Mouse (Mus musculus) forebrain, postnatal 0 days (tissue): Measurements from ENCODE around the gene Ptgs2. TPM values are rescaled to one million over a fixed set of nuclear protein-coding genes. Genes with fewer than 3 reads are reported as not detected.

Experiments
- ATAC-seq: fragments of 200-750 bp; cut with Nextera tagmentation; 2 replicates; pipeline ENCODE4 v1.8.0; 2017; ENCODE audit warnings: mild to moderate bottlenecking, moderate library complexity
- DNase-seq: peaks from one replicate; pipeline ENCODE4 v3.0.0-alpha.2; 2015
- H3K27ac ChIP-seq: fragments of 300-500 bp; sonication (generic); 2 replicates; pipeline ENCODE4 v1.5.1; 2014; ENCODE audit warnings: low read depth, mild to moderate bottlenecking, antibody characterized with exemption, low read length, moderate library complexity, mixed read lengths
- H3K27me3 ChIP-seq: fragments of 300-500 bp; sonication (generic); 2 replicates; pipeline ENCODE4 v1.6.1; 2014; ENCODE audit warnings: mild to moderate bottlenecking, low read length, mixed read lengths; ENCODE audit not compliant: insufficient read depth
- H3K36me3 ChIP-seq: fragments of 300-500 bp; sonication (generic); 2 replicates; pipeline ENCODE4 v1.6.1; 2014; ENCODE audit warnings: mild to moderate bottlenecking, moderate library complexity; ENCODE audit not compliant: insufficient read depth
- H3K4me1 ChIP-seq: fragments of 300-500 bp; sonication (generic); 2 replicates; pipeline ENCODE4 v1.6.1; 2014; ENCODE audit warnings: antibody characterized with exemption; ENCODE audit not compliant: insufficient read depth
- H3K4me2 ChIP-seq: fragments of 300-500 bp; sonication (generic); 2 replicates; pipeline ENCODE4 v1.6.1; 2014; ENCODE audit warnings: low read depth, mild to moderate bottlenecking, moderate library complexity
- H3K4me3 ChIP-seq: fragments of 300-500 bp; sonication (generic); 2 replicates; pipeline ENCODE4 v1.5.1; 2014; ENCODE audit warnings: low read depth, low read length, mixed read lengths
- H3K9ac ChIP-seq: fragments of 300-500 bp; sonication (generic); 2 replicates; pipeline ENCODE4 v1.6.1; 2014; ENCODE audit warnings: mild to moderate bottlenecking
- H3K9me3 ChIP-seq: fragments of 300-500 bp; sonication (generic); 2 replicates; pipeline ENCODE4 v1.6.1; 2016; ENCODE audit warnings: low read length
- CTCF ChIP-seq: sonication (generic); IDR thresholded peaks from 2 replicates; pipeline ENCODE4 v1.5.1; 2016; ENCODE audit warnings: antibody characterized with exemption, control low read depth, low read depth
- WGBS: fragments of 180-500 bp; shearing (Covaris S2); extraction: QIAGEN DNeasy Blood & Tissue Kit; methylation state at CpG from one replicate; pipeline ENCODE4 v1.1.7; 2014; 5-methylcytosine and 5-hydroxymethylcytosine counted together
- polyA plus RNA-seq: library from polyadenylated mRNA; unstranded; fragments of >200 nt; fragmentation: Nextera tagmentation; extraction: Ambion mirVana; gene quantifications from 2 replicates; pipeline ENCODE4 v1.2.1, GENCODE M21; 2015
- total RNA-seq: library from RNA; depleted of rRNA; stranded (reverse); fragments of >200 nt; gene quantifications from 2 replicates; pipeline ENCODE4 v1.2.3, GENCODE M21; 2014

Ptgs2 gene
- total and polyA plus RNA-seq, 2 experiments from 2014 or later = 0.21 to 0.24 TPM

- H3K4me1 ChIP-seq = no peaks in the 10 kb centered on the region
- ATAC-seq = no peak
- H3K27me3 ChIP-seq = no peaks in the 10 kb centered on the region
- 86% methylated on average over 5 of the region's 5 CpGs for WGBS
- DNase-seq = no peak
- no peaks in the 10 kb centered on the region for H3K9me3 ChIP-seq
- H3K27ac ChIP-seq = no peak overlapping the region
- no peak overlapping the region for H3K4me3 ChIP-seq
- no peak for TF ChIP-seq CTCF
- no peak overlapping the region for H3K4me2 ChIP-seq
- H3K9ac ChIP-seq = no peak overlapping the region
- H3K36me3 ChIP-seq = no peaks in the 10 kb centered on the region
These were observed 18.5 kb downstream of the Ptgs2 start for GRCm38 (mm10) chr1:150118352-150118751.

GRCm38 (mm10) chr1:150125568-150125967 lies 25.7 kb downstream of the Ptgs2 start:
- no peak for DNase-seq
- 78% methylated on average over 2 of the region's 2 CpGs for WGBS
- H3K4me3 ChIP-seq = no peak overlapping the region

GRCm38 (mm10) chr1:150130070-150130469 lies 30.2 kb downstream of the Ptgs2 start:
- no peak for ATAC-seq
- Histone ChIP-seq H3K27me3 (no peaks in the 10 kb centered on the region), H3K4me2 (no peak overlapping the region), H3K9me3 (no peaks in the 10 kb centered on the region), H3K9ac (no peak overlapping the region), H3K4me1 (no peaks in the 10 kb centered on the region), H3K4me3 (no peak overlapping the region), H3K36me3 (no peaks in the 10 kb centered on the region), H3K27ac (no peak overlapping the region)
- WGBS = 73% methylated on average over 6 of the region's 6 CpGs
- TF ChIP-seq CTCF = no peak
- no peak for DNase-seq

More at GRCm38 (mm10) chr1:150125568-150125967, 25.7 kb downstream of the Ptgs2 start:
- H3K4me1 ChIP-seq = no peaks in the 10 kb centered on the region
- H3K36me3 ChIP-seq = no peaks in the 10 kb centered on the region
- TF ChIP-seq CTCF = no peak
- no peaks in the 10 kb centered on the region for H3K27me3 ChIP-seq
- no peak overlapping the region for H3K9ac ChIP-seq
- H3K4me2 ChIP-seq = no peak overlapping the region
- no peak overlapping the region for H3K27ac ChIP-seq
- ATAC-seq = no peak
- H3K9me3 ChIP-seq = no peaks in the 10 kb centered on the region

DNA sequence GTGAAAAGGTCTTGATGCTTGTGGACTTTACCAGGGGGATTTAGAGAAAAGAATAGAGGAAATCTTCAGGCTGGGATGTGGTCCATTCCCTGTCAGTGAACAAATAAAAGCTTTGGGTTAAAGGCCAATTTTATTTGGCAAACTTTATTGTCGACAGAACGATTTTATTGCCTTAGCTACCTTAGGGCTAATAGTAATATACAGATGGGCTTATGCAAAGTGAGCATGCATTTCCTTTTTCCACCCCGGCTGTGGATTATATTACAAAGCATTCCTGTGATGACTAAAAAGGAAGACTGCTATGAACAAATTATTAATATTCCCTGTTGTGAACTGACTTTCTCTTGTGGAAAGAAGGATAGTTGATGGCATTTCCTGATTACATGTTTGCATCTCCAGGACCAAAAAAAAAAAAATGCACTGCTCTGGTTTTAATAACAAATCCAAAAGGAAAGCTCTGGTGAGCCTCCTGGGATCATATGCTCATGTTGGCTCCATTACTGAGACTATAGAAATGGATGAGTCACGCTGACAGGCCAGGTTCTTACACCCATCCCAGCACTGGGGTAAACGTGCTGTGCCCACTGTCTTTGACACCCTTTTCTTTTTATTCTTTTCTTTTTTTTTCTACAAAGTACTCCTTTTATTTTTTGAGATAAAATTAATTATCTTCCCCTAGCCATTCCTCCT lies 30.9 kb downstream of the Ptgs2 start:
- ATAC-seq (no peak), DNase-seq (no peak)
- Histone ChIP-seq H3K9me3 (no peaks in the 10 kb centered on the region), H3K4me1 (no peaks in the 10 kb centered on the region), H3K4me2 (no peak overlapping the region), H3K4me3 (no peak overlapping the region), H3K27ac (no peak overlapping the region), H3K27me3 (no peaks in the 10 kb centered on the region), H3K9ac (no peak overlapping the region), H3K36me3 (no peaks in the 10 kb centered on the region)
- WGBS = 72% methylated on average over 5 of the region's 5 CpGs
- no peak for TF ChIP-seq CTCF

DNA sequence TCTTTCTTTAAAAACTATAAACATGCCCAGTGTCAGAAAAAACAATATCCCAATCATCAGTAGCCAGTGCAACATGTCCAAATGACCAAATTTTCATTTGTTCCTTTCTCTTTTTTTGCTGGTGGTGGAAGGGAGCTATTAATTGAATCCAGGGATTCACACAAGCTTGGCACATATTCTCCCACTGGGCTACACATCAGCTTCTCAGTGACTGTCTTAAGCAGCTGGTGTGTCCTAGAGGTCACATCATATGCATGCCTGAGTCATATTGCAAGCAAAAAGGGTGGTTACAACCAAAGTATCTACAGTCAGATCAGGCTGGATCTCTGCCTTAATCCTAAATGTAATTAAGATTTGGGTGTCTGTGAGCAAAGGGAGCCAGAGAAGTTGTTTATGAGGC lies 35.5 kb downstream of the Ptgs2 start:
- Histone ChIP-seq H3K27ac (no peak overlapping the region), H3K4me1 (no peaks in the 10 kb centered on the region), H3K4me3 (no peak overlapping the region), H3K9me3 (no peaks in the 10 kb centered on the region), H3K36me3 (no peaks in the 10 kb centered on the region), H3K27me3 (no peaks in the 10 kb centered on the region), H3K4me2 (no peak overlapping the region), H3K9ac (no peak overlapping the region)
- DNase-seq = no peak
- no peak for ATAC-seq
- TF ChIP-seq CTCF = no peak

- ATAC-seq (no peak), DNase-seq (no peak)
- no peaks in the 10 kb centered on the region for H3K36me3 ChIP-seq
- H3K4me1 ChIP-seq = no peaks in the 10 kb centered on the region
- H3K27ac ChIP-seq = no peak overlapping the region
- H3K9me3 ChIP-seq = no peaks in the 10 kb centered on the region
- no peaks in the 10 kb centered on the region for H3K27me3 ChIP-seq
- TF ChIP-seq CTCF = no peak
- H3K4me2 ChIP-seq = no peak overlapping the region
- no peak overlapping the region for H3K9ac ChIP-seq
- no peak overlapping the region for H3K4me3 ChIP-seq
- WGBS = 82% methylated on average over 9 of the region's 9 CpGs
These were observed 39.9 kb downstream of the Ptgs2 start for GRCm38 (mm10) chr1:150139730-150140129.

GRCm38 (mm10) chr1:150141939-150142338 lies 42.1 kb downstream of the Ptgs2 start:
- no peak for ATAC-seq
- WGBS = 87% methylated on average over 1 of the region's 1 CpGs
- Histone ChIP-seq H3K4me2 (no peak overlapping the region), H3K4me3 (no peak overlapping the region), H3K9me3 (no peaks in the 10 kb centered on the region), H3K4me1 (no peaks in the 10 kb centered on the region), H3K9ac (no peak overlapping the region), H3K27ac (no peak overlapping the region), H3K27me3 (no peaks in the 10 kb centered on the region), H3K36me3 (no peaks in the 10 kb centered on the region)
- TF ChIP-seq CTCF = no peak
- no peak for DNase-seq
